Mouse (Mus musculus) layer of hippocampus, postnatal 36 days (tissue): ENCODE measurements around the gene Rorb. TPM values are rescaled to one million over a fixed set of nuclear protein-coding genes. Genes with fewer than 3 reads are reported as not detected.

Experiments used
- DNase-seq, 2 experiments: peaks; one replicate each; pipeline ENCODE4 v3.0.0; 2022
- total RNA-seq, 2 experiments: library from RNA; stranded (reverse); gene quantifications; 2 replicates each; pipeline ENCODE4 v1.2.3; 2021

Gene Rorb
- 10 to 100 TPM; 18.7 to 20.8 TPM for total RNA-seq

DNA sequence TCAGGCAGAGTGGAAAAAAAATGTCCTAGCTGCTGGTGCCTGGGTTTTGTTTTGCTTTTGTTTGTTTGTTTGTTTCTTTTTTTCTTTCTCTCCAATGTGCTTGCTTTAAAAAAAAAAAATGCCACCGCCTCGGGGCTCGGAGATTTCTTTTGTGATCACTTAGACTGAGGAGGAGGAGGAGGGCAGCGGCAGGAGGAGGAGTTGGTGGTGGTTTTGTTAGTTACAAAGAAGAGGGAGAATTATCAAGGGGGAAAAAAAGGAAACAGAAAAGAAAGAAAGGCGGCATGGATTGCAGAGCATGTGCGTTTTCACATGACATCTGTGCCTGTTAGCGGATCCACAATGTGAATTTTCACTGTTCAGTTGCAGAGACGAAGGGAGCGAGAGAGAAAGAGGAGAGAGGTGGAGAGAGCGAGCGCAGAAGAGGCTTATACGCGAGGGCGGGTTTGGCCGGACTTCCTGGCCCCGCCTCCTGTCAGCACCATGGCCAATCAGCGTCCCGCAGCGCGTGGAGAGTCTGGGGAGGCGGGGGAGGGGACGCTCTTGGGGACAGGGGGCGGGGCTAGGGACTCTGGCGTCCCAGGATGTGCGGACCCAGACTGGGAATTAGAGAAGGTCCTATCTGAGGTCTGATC is at the start of gene Rorb:
TSS of gene Rorb (minus strand) at position 404 of the 635 bp plus-strand sequence.
- peak; percentile 84 to 85 for DNase-seq

DNA sequence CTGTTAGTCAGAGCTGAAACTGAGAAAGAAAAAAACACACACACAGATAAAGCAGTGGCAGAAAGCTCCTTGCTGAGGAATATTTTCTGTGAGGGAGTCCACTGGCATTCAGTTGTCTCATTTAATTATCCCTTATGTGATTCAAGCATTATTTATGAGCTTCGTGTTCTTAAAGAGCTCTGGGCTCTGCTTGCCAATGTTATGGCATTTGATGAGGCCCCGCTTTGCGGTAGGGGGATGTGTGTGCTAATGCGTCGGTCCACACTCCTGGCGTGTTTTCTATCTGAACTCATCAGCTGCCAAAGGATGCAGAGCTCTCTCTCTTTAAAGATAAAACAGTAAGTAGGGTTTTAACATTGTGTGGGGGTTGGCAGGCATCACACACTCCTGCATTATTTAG is 37.9 kb upstream of the Rorb start:
- DNase-seq = no peak

DNA sequence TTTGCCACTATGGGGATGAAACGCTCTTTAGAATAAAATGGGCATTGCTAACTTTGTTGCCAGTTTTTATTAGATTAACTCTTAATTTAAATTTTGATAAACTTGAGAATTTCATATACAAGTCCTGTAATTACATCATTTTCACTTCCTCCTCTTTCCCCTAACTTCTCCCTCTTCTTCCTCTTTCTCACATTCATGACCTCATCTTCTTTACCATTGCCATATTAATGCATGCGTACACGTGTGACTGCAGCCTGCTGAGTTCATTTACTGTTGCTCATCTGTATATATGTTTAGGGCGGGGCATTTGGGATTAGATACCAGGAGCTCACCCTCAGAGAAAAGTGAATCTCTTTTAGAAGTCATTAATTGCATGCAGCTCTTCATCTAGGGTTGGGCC is 33.5 kb upstream of the Rorb start:
- no peak for DNase-seq

DNA sequence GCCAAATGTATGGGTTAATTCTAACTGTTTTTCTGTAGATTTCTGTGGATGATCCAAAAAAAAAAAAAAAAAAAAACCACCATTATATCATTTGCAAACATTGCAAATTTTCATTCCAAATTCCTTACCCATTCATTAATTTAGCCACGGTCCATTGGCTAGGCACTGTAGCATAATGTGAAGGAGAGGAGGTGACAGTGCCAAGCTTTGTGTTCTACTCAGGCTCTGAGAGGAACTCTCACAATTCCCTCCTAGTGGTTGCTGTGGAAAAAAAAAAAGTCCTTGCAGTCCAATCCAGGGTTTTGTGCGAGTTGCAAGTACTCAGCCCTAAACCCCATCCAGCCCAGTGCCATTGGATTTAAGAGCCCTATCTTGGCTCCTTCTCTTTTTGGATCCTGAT is 25.9 kb upstream of the Rorb start:
- no peak for DNase-seq

DNA sequence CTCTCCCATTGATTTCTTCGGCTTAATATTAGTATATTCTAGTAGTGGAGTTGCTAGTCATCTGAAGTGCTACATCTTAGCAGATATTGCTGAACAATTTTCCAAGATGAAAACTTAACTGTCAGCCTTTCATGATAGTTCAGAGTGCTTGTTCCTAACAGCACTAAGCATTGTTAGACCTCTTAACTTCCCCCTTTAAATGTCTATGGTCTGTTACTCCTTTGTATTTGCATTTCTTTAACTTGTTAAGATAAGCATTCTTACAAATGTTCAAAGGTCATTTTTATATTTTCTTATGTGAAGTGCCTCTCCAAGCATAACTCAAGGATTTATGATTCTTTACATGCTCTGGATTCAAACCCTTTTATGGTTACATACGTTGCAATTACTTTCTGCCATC is 24.8 kb upstream of the Rorb start:
- no peak for DNase-seq

DNA sequence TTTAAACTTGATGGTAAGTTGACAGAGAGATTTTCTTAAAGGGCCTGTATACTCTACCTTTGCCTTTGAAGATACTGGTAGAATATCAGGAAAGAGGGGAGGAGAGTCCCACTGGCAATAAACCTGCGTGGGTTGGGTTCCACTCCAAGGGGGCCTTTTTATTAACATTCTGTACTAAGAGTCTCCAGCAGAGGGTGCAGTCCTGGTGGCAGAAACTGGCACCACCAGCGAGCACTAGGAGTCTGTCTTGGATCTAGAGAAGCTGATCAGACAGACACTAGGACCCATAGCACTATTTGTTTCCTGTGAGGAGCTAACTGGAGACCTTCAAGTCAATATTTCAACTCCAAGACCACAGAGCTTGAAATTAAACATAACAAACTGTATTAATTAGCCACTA is 11.3 kb upstream of the Rorb start:
- no peak for DNase-seq

DNA sequence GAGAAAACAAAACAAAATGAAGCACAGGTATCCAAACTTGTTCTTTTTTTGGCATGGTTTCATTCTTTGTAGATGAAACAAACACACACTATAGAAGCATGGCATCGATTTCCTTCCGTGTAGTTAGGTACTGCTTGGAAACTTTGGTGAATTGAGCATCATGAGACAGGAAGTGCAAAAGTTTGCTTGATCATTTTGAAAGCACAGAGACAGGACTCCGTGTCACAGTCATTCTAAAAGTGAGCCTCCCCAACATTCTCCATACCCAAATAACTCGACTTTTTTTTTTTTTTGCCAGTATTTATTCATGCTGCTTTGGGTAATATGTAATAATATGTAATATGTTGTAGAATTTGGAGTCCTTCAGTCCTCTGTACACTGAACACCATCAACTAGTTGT is 1.2 kb upstream of the Rorb start:
- no peak for DNase-seq

DNA sequence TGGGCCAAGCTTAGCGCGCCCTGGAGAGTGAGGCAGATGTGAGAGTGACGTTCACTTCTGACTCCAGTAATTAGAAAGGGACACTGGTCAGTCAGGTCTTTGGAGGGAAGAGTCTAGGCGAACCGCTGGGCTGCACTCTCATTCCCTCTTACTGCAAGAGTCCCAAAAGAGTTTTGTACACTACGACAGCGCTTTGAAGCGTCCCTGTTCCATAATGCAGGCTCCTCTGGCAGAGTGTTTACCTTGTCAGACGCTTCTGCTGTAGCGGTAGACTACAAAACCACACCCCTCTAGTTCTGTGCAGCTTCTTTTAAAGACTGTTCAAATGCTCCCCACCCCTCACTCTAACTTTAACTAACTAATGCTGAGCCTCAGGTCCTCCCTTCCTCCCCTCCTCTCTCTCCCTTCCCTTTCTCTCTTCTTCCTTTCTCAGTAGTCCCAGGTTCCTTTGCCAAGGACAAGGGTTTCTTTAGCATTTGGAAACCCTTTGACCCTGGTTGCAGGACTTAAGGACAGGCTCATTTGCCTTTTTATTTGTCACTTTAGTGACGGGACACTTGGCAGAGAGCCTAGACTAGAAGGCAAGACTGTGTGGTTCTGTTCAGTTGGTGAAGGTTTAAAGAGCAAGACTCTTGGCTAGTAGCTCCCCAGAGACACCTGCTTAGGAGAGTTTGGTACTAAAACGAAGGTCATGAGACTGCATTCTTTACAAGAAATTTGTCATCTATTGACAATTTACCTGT is 603 bp upstream of the Rorb start:
- DNase-seq = no peak

DNA sequence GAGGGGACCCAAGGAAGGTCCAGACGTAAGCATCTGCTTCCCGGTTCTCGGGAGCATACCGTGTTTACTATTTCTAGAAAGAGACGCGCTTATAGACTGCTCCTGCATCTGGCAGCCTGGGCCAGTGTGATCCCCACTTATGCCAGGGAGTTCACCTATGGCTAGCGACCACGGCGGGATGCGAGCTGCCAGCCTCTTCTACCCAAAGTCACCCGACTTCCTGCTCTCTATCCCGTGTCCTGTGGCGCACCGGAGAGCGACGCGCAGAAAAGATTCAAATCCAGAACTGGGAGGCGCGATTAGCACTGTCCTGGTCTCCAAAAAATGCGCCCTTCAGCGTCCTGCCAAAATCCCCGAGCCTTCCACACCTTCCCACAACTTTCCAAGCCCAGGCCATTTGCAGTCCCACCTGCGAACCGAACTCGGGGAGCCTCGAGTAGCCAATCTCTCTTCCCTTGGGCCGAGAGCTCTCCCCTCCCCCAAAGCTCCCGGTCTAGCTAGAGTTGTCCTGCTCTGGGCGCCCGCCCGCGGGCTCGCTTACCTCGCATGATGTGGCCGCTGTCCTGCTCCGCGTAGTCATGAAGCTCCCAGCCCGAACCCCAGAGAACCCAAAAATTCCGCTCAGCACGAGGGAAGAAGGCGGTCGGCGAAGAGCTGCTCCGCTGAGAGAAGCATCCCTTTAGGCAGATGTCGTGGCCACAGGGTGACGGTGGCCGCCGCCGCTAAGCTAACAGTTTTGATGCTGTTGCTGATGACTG is 806 bp downstream of the Rorb start:
- peak; percentile 34 to 38 for DNase-seq

DNA sequence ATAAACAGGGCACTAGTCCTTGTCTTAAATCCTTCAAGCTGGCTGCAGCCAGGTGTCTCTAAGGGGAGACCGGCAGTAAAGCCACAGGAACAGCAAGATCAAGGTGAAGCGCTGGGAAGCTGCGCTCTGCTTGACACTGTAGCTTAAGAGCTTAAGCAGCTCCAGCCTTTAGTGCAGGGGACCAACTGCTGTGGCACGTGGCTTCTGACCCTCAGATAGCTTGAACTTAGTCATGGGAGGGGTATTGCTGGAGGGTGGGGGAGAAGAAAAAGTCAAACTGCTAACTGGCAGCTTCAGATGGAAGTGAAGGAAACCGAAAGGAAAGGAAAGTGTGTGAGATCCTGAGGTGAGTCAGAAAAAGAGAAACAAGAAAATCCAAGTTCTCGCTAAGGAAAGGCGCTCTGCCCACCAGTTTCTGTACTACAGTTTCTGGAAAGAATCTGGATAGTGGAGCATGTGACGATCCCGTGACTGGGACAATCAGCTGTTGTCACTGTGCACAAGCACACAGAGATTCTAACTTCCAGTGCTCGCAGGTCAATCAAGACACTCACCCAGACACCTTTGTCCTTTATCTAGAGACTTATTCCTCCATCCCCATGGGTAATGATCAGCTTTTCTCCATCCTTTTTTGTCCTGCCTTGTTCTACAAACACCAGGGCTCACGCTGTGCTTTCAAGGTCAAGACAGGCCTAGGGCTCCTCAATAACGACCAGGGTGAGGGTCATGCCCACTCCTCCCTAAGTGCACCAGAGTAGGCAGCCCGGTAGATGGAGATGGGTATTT is 2.2 kb downstream of the Rorb start:
- DNase-seq = no peak

DNA sequence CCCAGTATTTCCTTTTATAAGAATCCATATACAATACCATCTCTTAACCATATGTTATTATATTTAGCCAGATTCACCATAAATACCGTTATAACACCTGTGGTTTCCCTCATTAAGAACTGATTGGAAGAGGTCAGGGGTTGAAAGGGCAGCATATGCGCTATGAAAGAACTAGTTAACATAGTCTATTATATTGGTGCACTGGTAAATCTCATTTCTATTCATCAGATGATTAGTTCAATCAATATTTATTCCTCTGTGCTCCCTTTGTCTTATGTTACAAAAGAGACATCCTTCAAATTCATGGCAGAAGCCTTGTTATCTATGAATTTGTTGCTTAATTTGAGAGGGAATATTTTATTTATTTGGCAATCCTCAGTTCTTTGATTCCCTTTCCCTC is 6.4 kb downstream of the Rorb start:
- no peak for DNase-seq

DNA sequence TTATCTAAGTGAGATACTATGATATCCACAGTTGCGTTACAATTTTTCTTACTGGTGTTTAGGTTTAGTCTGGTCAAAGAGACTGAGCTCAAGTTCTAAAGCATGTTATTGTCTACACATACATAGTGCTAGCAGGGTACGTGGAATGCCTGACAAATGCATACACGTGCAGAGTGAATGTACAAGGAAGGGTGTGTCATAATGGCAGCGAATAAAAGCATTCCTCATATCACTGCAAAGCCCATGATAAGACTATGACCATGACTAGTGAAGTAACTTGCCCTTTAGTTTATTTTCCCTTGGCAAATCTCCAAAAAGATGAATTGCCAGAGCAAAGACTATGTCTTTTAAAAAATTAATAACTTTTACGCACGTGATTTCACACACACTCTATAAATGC is 13.8 kb downstream of the Rorb start:
- no peak for DNase-seq

DNA sequence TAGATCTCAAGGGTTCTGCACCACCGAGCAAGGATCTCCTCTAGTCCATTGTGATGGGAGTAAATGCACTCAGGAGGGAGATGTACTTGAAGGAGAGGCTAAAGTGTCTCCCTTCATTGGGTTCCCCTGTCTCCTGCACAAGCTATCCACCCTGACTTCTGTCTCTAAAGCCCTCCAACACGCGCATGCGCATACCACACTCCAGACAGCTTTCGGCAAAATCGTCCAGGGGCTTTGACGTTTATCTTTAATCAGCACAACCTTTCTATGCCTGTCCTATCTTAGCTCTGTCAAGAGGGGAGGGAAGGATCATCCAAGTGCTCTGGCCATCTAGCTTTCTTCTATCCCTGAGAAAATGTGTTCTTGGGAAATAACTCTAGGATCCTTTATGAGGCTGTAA is 21.6 kb downstream of the Rorb start:
- DNase-seq = no peak

DNA sequence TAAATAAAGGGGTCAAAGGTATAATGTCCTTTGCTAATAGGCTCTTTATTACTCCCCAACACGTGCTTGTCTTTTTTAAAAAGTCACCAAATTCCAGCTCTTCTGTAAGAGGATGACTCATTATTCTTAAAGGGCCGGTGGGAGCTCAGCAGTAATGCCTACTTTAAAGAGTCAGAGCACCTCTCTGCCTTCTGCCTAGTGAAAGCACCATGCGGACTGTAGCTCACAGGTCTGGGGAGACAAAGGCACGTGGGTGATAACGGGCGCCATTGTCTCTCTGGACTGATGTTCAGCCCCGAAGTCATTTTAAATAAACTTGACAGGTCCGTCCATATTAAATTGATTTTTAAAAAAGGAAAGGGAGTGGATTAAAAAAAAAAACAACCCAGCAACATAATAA is 33.1 kb downstream of the Rorb start:
- DNase-seq = no peak

DNA sequence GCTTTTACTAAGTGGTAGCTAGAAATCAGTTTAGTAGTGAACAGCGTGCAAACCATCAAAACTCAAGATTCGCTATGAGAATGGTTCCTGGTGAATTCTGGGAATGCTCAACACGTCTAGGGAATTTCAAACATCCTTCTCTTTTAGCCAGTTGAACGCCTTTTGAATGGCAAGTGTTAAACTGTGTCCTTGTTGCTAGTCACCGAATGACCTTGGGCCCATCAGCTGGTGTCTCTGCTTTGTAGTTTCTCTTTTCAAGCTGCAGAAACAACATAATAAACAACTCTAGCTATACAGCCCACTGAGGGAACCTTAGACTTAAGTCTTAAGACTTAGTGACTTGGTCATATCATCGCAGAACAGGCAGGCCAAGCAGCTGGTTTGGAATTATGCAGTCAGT is 36.2 kb downstream of the Rorb start:
- DNase-seq = no peak

DNA sequence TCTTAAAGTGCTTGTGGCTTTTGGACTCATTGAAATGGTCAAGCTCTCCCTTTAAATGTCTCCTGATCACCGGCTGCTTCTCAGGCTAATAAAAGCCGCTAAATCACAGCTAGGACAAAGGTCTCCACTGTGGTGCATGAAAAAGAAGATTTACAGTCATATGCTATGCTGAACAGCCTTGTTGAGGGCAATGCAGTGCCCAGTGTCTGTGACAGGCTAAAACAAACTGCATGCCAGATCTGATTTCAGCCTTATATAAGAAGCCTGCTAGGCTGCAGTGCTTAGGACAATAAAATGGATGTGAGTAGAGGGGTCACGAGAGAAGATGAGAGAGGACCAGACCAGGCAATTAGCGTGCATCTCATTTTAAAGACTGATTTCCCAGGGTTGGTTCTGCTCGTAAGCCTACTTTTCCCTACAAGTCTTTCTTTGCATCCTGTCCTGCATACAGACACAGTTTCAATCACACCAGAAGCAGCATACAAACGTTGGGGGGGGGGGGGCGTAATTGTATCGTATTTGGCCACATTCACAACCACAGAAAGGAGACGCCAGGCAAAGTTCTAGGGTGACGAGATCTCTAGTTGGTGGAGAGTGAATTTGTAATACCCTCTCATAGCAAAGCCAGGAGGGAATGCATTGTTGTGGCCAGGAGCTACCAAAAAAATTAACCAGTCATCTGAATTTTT is 52.1 kb downstream of the Rorb start:
- DNase-seq = no peak

DNA sequence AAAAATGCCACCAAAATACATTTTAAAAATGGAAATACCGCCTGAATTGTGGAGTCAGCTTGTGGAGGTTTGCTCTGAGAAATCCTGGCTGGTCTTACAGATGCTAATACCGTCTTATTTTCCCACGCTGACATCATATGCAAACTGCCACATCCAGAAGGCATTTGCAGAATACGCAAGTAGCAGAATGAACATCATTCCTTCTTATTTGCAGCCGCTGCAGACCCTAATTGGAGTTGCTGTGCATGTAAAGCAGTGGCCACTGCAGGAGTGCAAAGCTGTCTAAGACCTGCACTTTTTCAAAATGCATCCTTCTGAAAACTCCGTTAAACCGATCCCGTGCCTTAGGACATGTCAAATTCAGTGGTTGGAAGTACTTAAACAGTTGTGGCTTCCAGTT is 52.8 kb downstream of the Rorb start:
- no peak for DNase-seq

DNA sequence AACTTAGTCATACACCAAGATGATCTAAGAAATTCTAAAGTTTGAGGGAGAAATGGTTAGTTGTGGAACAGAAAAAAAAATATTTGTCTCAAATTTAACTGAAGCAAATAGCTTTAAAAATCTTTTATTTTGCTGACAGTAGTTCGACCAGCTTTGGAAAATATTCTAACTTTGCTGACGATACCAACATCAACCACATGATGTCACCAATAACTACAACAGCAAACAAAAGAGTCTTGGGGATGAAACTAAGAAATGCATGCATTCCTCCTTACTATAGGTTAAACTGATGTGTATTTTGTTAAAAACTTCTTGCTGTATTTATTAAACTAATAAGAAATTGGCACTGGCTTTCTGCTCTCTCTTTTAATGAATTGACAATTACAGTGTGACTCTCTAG is 67.9 kb downstream of the Rorb start:
- DNase-seq = no peak

DNA sequence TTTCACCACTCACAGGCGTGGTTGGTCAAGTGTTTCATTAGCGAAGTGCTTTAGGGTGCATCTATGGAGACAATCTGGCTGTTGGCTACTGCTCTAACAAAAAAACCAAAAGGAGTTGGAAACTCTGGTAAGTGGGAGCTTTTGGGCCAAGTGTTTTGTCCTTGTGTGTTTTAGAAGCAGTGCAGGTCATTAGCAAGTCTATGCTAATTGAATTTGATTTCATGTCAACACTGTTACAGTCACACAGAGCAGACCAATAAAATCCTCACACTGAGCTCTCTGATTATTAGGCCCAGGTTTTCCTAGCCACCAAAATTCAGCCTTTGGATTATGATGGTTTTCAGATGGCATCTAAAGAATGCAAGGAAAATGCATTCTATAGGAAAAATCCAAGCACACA is 70.2 kb downstream of the Rorb start:
- no peak for DNase-seq

DNA sequence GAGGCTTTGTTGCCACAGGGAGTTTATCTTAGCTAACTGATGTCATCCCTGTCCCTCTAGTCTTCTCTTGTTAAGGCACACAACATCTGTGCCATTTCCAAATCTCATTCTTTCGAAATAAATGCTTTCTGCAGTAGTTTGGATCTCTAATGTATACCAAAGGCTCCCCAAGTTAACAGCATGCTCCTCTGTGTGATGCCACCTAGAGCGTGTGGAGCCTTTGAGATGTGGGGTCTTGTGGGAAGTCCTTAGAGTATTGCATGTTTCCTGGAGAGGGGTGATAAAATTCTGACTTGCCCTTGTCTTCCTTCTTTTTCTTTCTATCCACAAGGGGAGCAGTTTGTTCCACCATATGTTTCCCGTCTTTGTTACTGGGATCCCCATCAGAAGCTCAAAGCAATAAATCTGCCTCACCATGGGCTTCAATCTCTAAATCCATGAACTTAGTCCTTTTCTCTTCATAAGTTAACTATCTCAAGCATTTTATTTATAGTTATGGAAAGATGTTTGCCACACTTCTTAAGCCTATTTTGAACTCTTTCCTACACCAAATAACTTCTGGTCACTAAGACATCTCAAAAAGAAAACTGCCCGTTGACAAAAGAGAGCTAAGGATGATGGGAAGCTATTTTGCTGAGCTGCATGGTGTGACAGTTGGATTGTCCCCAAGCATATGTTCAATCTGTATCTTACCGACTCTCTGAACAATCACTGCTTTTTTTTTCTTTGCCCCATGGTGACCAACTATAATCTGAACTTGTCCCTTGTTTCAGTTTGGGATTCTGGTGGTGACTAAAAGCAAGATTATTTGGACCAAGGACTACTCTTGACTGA is 76.3 kb downstream of the Rorb start:
- DNase-seq = no peak

DNA sequence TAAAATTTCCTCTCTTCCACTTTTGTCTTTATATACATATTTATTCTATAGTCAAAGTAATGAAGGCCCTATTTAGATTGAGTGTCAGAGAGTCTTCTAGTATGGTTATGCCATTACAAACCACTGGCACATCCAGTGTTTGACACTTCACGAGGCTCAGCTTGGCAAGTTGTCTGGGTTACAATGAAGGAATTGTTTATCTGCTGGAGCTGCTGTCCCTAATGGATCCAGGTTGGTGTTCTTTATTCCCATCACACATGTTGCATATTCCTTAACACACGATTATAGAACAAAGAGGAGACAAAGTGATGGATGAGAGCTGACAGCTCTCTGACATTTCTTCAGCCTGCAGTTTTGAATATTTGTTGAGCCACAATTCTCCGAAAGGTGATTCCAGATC is 77.0 kb downstream of the Rorb start:
- DNase-seq = no peak
